Mouse (Mus musculus) MEL (cell line): Measurements from ENCODE around the gene Ahcyl1. TPM values are rescaled to one million over a fixed set of nuclear protein-coding genes. Genes with fewer than 3 reads are reported as not detected.

Experiments used
- DNase-seq: peaks from one replicate; pipeline ENCODE4 v3.0.0; 2011; ENCODE audit warnings: low read depth, low spot score
- H3K27ac ChIP-seq: 2 replicates; pipeline ENCODE4 v1.5.1; 2012; ENCODE audit warnings: low read depth, mild to moderate bottlenecking, control low read depth, low read length, moderate library complexity; ENCODE audit not compliant: control insufficient read depth
- H3K27me3 ChIP-seq, 2 experiments: fragments of 150-350 bp in 1 of 2; sonication (generic) in 1 of 2; 2 replicates each; pipeline ENCODE4 v1.6.1; 2012; ENCODE audit warnings: low read length in 2 of 2, mild to moderate bottlenecking in 2 of 2, improper control_type of control experiment in 1 of 2, moderate library complexity in 1 of 2; ENCODE audit not compliant: insufficient read depth in 2 of 2, control insufficient read depth in 1 of 2
- H3K36me3 ChIP-seq, 2 experiments: 2 replicates each; pipeline ENCODE4 v1.6.1; 2012 to 2014; ENCODE audit warnings: low read length in 2 of 2, improper control_type of control experiment in 1 of 2, inconsistent platforms in 1 of 2, mild to moderate bottlenecking in 1 of 2; ENCODE audit not compliant: insufficient read depth in 2 of 2, control insufficient read depth in 1 of 2
- H3K4me1 ChIP-seq, 2 experiments: fragments of 150-350 bp in 1 of 2; sonication (generic) in 1 of 2; 2 replicates each; pipeline ENCODE4 v1.6.1; 2012; ENCODE audit warnings: low read length in 2 of 2, improper control_type of control experiment in 1 of 2, mild to moderate bottlenecking in 1 of 2; ENCODE audit not compliant: insufficient read depth in 2 of 2, control insufficient read depth in 1 of 2
- H3K4me3 ChIP-seq, 2 experiments: fragments of 150-350 bp in 1 of 2; sonication (generic) in 1 of 2; 2 replicates each; pipeline ENCODE4 v1.5.1; 2012; ENCODE audit warnings: low read depth in 2 of 2, low read length in 2 of 2, mild to moderate bottlenecking in 2 of 2, moderate library complexity in 2 of 2, control low read depth in 1 of 2, improper control_type of control experiment in 1 of 2; ENCODE audit not compliant: control insufficient read depth in 1 of 2, insufficient read depth in 1 of 2
- H3K79me2 ChIP-seq: 2 replicates; pipeline ENCODE4 v1.6.1; 2012; ENCODE audit warnings: mild to moderate bottlenecking, low read length, moderate library complexity; ENCODE audit not compliant: control insufficient read depth, poor library complexity, insufficient read depth
- H3K9ac ChIP-seq: 2 replicates; pipeline ENCODE4 v1.6.1; 2012; ENCODE audit warnings: low read depth, mild to moderate bottlenecking, control low read depth, low read length, moderate library complexity; ENCODE audit not compliant: control insufficient read depth, poor library complexity, severe bottlenecking
- H3K9me3 ChIP-seq: fragments of 150-350 bp; sonication (generic); replicated peaks from 2 replicates; pipeline ENCODE4 v1.6.1; 2012; ENCODE audit warnings: mild to moderate bottlenecking, low read length, improper control_type of control experiment, moderate library complexity; ENCODE audit not compliant: insufficient read depth
- CHD1 ChIP-seq: IDR thresholded peaks from 2 replicates; pipeline ENCODE4 v1.6.1; 2012; ENCODE audit warnings: low read depth, mild to moderate bottlenecking, inconsistent platforms, low read length, improper control_type of control experiment
- CHD2 ChIP-seq: IDR thresholded peaks from 2 replicates; pipeline ENCODE4 v1.6.1; 2011; ENCODE audit warnings: low read length, improper control_type of control experiment
- CTCF ChIP-seq, 3 experiments: IDR thresholded peaks in 2 of 3; conservative IDR thresholded peaks in 1 of 3; 2 replicates each; pipeline ENCODE4 v1.5.1; 2011 to 2012; ENCODE audit warnings: low read length in 3 of 3, low read depth in 2 of 3, mild to moderate bottlenecking in 2 of 3, improper control_type of control experiment in 1 of 3, inconsistent platforms in 1 of 3, mixed read lengths in 1 of 3, moderate library complexity in 1 of 3; ENCODE audit not compliant: control insufficient read depth in 1 of 3, insufficient read depth in 1 of 3, poor library complexity in 1 of 3, severe bottlenecking in 1 of 3
- E2F4 ChIP-seq: IDR thresholded peaks from 2 replicates; pipeline ENCODE4 v1.6.1; 2011; ENCODE audit warnings: low read depth, low read length, improper control_type of control experiment, borderline replicate concordance
- ELF1 ChIP-seq: IDR thresholded peaks from 2 replicates; pipeline ENCODE4 v1.6.1; 2014; ENCODE audit warnings: low read depth, mild to moderate bottlenecking, inconsistent platforms, low read length, improper control_type of control experiment, moderate library complexity
- EP300 ChIP-seq, 2 experiments: IDR thresholded peaks; 2 replicates each; pipeline ENCODE4 v1.6.1; 2011; ENCODE audit warnings: improper control_type of control experiment in 2 of 2, low read length in 2 of 2, low read depth in 1 of 2, mild to moderate bottlenecking in 1 of 2
- GATA1 ChIP-seq: IDR thresholded peaks from 2 replicates; pipeline ENCODE4 v1.6.1; 2011; ENCODE audit warnings: low read depth, low read length, improper control_type of control experiment
- HCFC1 ChIP-seq: IDR thresholded peaks from 2 replicates; pipeline ENCODE4 v1.6.1; 2012; ENCODE audit warnings: low read depth, mild to moderate bottlenecking, inconsistent platforms, low read length, improper control_type of control experiment, moderate library complexity
- KAT2A ChIP-seq: conservative IDR thresholded peaks from 2 replicates; pipeline ENCODE4 v1.6.1; 2012; ENCODE audit warnings: low read depth, low read length, improper control_type of control experiment, inconsistent platforms
- MAFK ChIP-seq: IDR thresholded peaks from 2 replicates; pipeline ENCODE4 v1.6.1; 2011; ENCODE audit warnings: low read depth, mild to moderate bottlenecking, low read length, improper control_type of control experiment, borderline replicate concordance
- MEF2A ChIP-seq: IDR thresholded peaks from 2 replicates; pipeline ENCODE4 v1.6.1; 2014; ENCODE audit warnings: low read depth, mild to moderate bottlenecking, inconsistent platforms, low read length, improper control_type of control experiment; ENCODE audit not compliant: poor library complexity, insufficient replicate concordance, severe bottlenecking; ENCODE audit errors: extremely low read depth
- MYC ChIP-seq: IDR thresholded peaks from 2 replicates; pipeline ENCODE4 v1.6.1; 2011; ENCODE audit warnings: low read depth, mild to moderate bottlenecking, low read length, improper control_type of control experiment, moderate library complexity
- NELFE ChIP-seq: IDR thresholded peaks from 2 replicates; pipeline ENCODE4 v1.6.1; 2011; ENCODE audit warnings: low read depth, low read length, improper control_type of control experiment
- NRF1 ChIP-seq: IDR thresholded peaks from 2 replicates; pipeline ENCODE4 v1.6.1; 2014; ENCODE audit warnings: low read depth, mild to moderate bottlenecking, inconsistent platforms, low read length, improper control_type of control experiment, moderate library complexity; ENCODE audit not compliant: poor library complexity, insufficient read depth, severe bottlenecking
- POLR2A ChIP-seq, 2 experiments: IDR thresholded peaks; 2 replicates each; pipeline ENCODE4 v1.6.1; 2011 to 2012; ENCODE audit warnings: low read length in 2 of 2, mild to moderate bottlenecking in 2 of 2, control low read depth in 1 of 2, improper control_type of control experiment in 1 of 2, low read depth in 1 of 2, moderate library complexity in 1 of 2; ENCODE audit not compliant: control insufficient read depth in 1 of 2, insufficient read depth in 1 of 2, poor library complexity in 1 of 2
- POLR2AphosphoS5 ChIP-seq: IDR thresholded peaks from 2 replicates; pipeline ENCODE4 v1.6.1; 2012; ENCODE audit warnings: low read depth, borderline replicate concordance, mild to moderate bottlenecking, inconsistent platforms, low read length, moderate library complexity, mixed read lengths
- TAL1 ChIP-seq: IDR thresholded peaks from 2 replicates; pipeline ENCODE4 v1.6.1; 2012; ENCODE audit warnings: mild to moderate bottlenecking, inconsistent platforms, low read length, moderate library complexity, mixed read lengths
- TBP ChIP-seq: IDR thresholded peaks from 2 replicates; pipeline ENCODE4 v1.8.0; 2011; ENCODE audit warnings: low read depth, low read length, improper control_type of control experiment
- USF2 ChIP-seq, 2 experiments: IDR thresholded peaks; 2 replicates each; pipeline ENCODE4 v1.6.1; 2011 to 2012; ENCODE audit warnings: improper control_type of control experiment in 2 of 2, low read length in 2 of 2, borderline replicate concordance in 1 of 2, inconsistent platforms in 1 of 2, low read depth in 1 of 2, mild to moderate bottlenecking in 1 of 2; ENCODE audit not compliant: insufficient read depth in 1 of 2
- ZKSCAN1 ChIP-seq: IDR thresholded peaks from 2 replicates; pipeline ENCODE4 v1.6.1; 2012; ENCODE audit warnings: low read depth, mild to moderate bottlenecking, inconsistent platforms, low read length, improper control_type of control experiment, moderate library complexity
- ZNF384 ChIP-seq: IDR thresholded peaks from 2 replicates; pipeline ENCODE4 v1.6.1; 2012; ENCODE audit warnings: low read depth, mild to moderate bottlenecking, inconsistent platforms, low read length, improper control_type of control experiment
- polyA plus RNA-seq, 2 experiments: library from polyadenylated mRNA; stranded (reverse) in 1 of 2; unstranded in 1 of 2; fragments of >175 nt in 1 of 2; fragments of >200 nt in 1 of 2; gene quantifications; 2 replicates each; pipeline versions ENCODE4 v1.2.1 to v1.2.4; 2012; ENCODE audit warnings: low replicate concordance in 2 of 2, low read depth in 1 of 2; ENCODE audit not compliant: insufficient read length in 2 of 2, insufficient read depth in 1 of 2, missing spikeins in 1 of 2
- total RNA-seq: library from RNA; depleted of rRNA; stranded (reverse); fragments of 300-350 nt; gene quantifications from 2 replicates; pipeline ENCODE4 v1.2.3, GENCODE M21; 2012

The Ahcyl1 gene
- total and polyA plus RNA-seq, 3 experiments = 28.0 to 105 (median 104) TPM

- no peak overlapping the region for H3K27ac ChIP-seq
- peaks cover under 1 to 9% of the 10 kb centered on the region in 2 experiments; a peak in 3 of 4 replicates for H3K36me3 ChIP-seq
- H3K4me3 ChIP-seq = no peak overlapping the region
- TF ChIP-seq E2F4 (no peak), KAT2A (no peak), CHD2 (no peak), MAFK (no peak), EP300 (IDR thresholded peaks at IDR 0.05; ENCODE audit: low read depth in 1 of 2, low read length in 2 of 2) (no peak), MYC (no peak), NRF1 (no peak), HCFC1 (no peak), GATA1 (no peak), CTCF (IDR thresholded peaks at IDR 0.05 in 2 of 3, conservative IDR thresholded peaks at IDR 0.05 in 1 of 3; ENCODE audit: control insufficient read depth in 1 of 3, insufficient read depth in 1 of 3, low read depth in 2 of 3, low read length in 3 of 3, poor library complexity in 1 of 3, severe bottlenecking in 1 of 3) (no peak), TBP (no peak), POLR2AphosphoS5 (no peak), CHD1 (no peak), ELF1 (no peak), ZKSCAN1 (no peak), NELFE (no peak), USF2 (IDR thresholded peaks at IDR 0.05; ENCODE audit: borderline replicate concordance in 1 of 2, insufficient read depth in 1 of 2, low read depth in 1 of 2, low read length in 2 of 2) (no peak), ZNF384 (no peak)
- 0 out of 2 replicates have a peak, but pooled peaks cover 2% of the 10 kb centered on the region for H3K79me2 ChIP-seq
- no peaks in the 10 kb centered on the region for H3K9me3 ChIP-seq
- no peak overlapping the region for H3K9ac ChIP-seq
- no peaks in the 10 kb centered on the region for H3K27me3 ChIP-seq
- H3K4me1 ChIP-seq = no peaks in the 10 kb centered on the region
- no peak for DNase-seq
Observed at GRCm38 (mm10) chr3:107624424-107624823, 71.9 kb downstream of the Ahcyl1 start.

GRCm38 (mm10) chr3:107622537-107622936 is 73.8 kb downstream of the Ahcyl1 start:
- TF ChIP-seq MEF2A (no peak), CHD1 (no peak), CTCF (IDR thresholded peaks at IDR 0.05 in 2 of 3, conservative IDR thresholded peaks at IDR 0.05 in 1 of 3; ENCODE audit: control insufficient read depth in 1 of 3, insufficient read depth in 1 of 3, low read depth in 2 of 3, low read length in 3 of 3, poor library complexity in 1 of 3, severe bottlenecking in 1 of 3) (no peak), KAT2A (no peak), POLR2A (IDR thresholded peaks at IDR 0.05; ENCODE audit: control insufficient read depth in 1 of 2, insufficient read depth in 1 of 2, low read depth in 1 of 2, low read length in 2 of 2, poor library complexity in 1 of 2) (no peak), TAL1 (no peak)
- no peaks in the 10 kb centered on the region for H3K27me3 ChIP-seq
- H3K27ac ChIP-seq = no peak overlapping the region
- no peak for DNase-seq
- no peaks in the 10 kb centered on the region for H3K9me3 ChIP-seq
- no peaks in the 10 kb centered on the region for H3K79me2 ChIP-seq
- peaks cover 0 to 9% of the 10 kb centered on the region in 2 experiments; a peak in 2 of 4 replicates for H3K36me3 ChIP-seq
- H3K9ac ChIP-seq = no peak overlapping the region
- no peaks in the 10 kb centered on the region for H3K4me1 ChIP-seq
- no peak overlapping the region for H3K4me3 ChIP-seq
